Mouse (Mus musculus) liver, embryonic 14.5 days (tissue): ENCODE results near the gene Padi4.

Experiments
- CTCF ChIP-seq: IDR thresholded peaks from 2 replicates; pipeline ENCODE4 v1.5.1; 2016; ENCODE audit warnings: antibody characterized with exemption, low read depth, control low read depth
- EP300 ChIP-seq: IDR thresholded peaks from 2 replicates; pipeline ENCODE4 v1.6.1; 2016; ENCODE audit warnings: antibody characterized with exemption, low read depth

DNA sequence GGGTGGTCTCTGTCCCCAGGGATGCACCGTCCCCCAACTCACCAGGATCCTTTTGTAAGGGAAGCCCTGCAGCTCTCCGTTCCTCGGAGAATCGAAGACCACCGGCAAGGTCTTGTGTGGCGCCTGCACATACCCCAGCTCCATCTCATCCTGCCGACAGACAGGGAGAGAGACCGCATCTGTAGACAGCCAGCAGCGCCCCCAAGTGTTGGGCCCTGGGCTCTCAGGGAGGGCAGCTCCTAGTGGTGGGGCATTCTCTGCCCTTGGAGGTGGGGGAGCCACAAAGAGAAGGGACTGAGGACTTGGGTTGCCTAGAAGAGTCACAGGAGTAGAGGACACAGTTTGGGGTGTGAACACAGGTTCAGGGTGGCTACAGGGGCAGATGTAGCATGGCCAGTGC is 19.8 kb upstream of the Padi4 start:
- TF ChIP-seq CTCF (peak; percentile 60), EP300 (no peak)
